Mouse (Mus musculus) limb, embryonic 14.5 days (tissue): ENCODE results near the gene Car11. TPM values are rescaled to one million over a fixed set of nuclear protein-coding genes. Genes with fewer than 3 reads are reported as not detected.

ENCODE experiments used
- ATAC-seq: fragments of 200-750 bp; cut with Nextera tagmentation; 2 replicates; pipeline ENCODE4 v1.8.0; 2017; ENCODE audit warnings: low read depth, moderate number of reproducible peaks, moderate TSS enrichment; ENCODE audit not compliant: low FRiP score
- DNase-seq: peaks from one replicate; pipeline ENCODE4 v3.0.0-alpha.2; 2015; ENCODE audit warnings: low spot score
- H3K27ac ChIP-seq: fragments of 300-500 bp; sonication (generic); replicated peaks from 2 replicates; pipeline ENCODE4 v1.5.1; 2014; ENCODE audit warnings: low read depth, mild to moderate bottlenecking, low read length, moderate library complexity, mixed read lengths
- H3K27me3 ChIP-seq: fragments of 300-500 bp; sonication (generic); 2 replicates; pipeline ENCODE4 v1.6.1; 2014; ENCODE audit warnings: low read length, mixed read lengths; ENCODE audit not compliant: control insufficient read depth, insufficient read depth
- H3K36me3 ChIP-seq: fragments of 300-500 bp; sonication (generic); 2 replicates; pipeline ENCODE4 v1.6.1; 2014; ENCODE audit warnings: mild to moderate bottlenecking, low read length, moderate library complexity, mixed read lengths; ENCODE audit not compliant: control insufficient read depth, insufficient read depth
- H3K4me1 ChIP-seq: fragments of 300-500 bp; sonication (generic); 2 replicates; pipeline ENCODE4 v1.6.1; 2014; ENCODE audit warnings: antibody characterized with exemption, low read length, mixed read lengths; ENCODE audit not compliant: control insufficient read depth, insufficient read depth
- H3K4me2 ChIP-seq: fragments of 300-500 bp; sonication (generic); replicated peaks from 2 replicates; pipeline ENCODE4 v1.6.1; 2014; ENCODE audit warnings: low read depth, mild to moderate bottlenecking, low read length, moderate library complexity; ENCODE audit not compliant: severe bottlenecking
- H3K4me3 ChIP-seq: fragments of 300-500 bp; sonication (generic); replicated peaks from 2 replicates; pipeline ENCODE4 v1.5.1; 2014; ENCODE audit warnings: low read length
- H3K9ac ChIP-seq: fragments of 300-500 bp; sonication (generic); 2 replicates; pipeline ENCODE4 v1.6.1; 2014; ENCODE audit warnings: mild to moderate bottlenecking, low read depth, low read length, moderate library complexity; ENCODE audit not compliant: severe bottlenecking
- H3K9me3 ChIP-seq: fragments of 300-500 bp; sonication (generic); 2 replicates; pipeline ENCODE4 v1.6.1; 2016; ENCODE audit warnings: low read length; ENCODE audit not compliant: control insufficient read depth
- POLR2A ChIP-seq: fragments of 200-500 bp; IDR thresholded peaks from 2 replicates; pipeline ENCODE4 v1.8.0; 2012; ENCODE audit warnings: inconsistent platforms, mild to moderate bottlenecking, moderate library complexity, borderline replicate concordance; ENCODE audit not compliant: insufficient read depth, insufficient read length; ENCODE audit errors: extremely low read depth
- WGBS: fragments of 180-500 bp; shearing (Covaris S2); extraction: QIAGEN DNeasy Blood & Tissue Kit; methylation state at CpG from one replicate; pipeline ENCODE4 v1.1.7; 2014; 5-methylcytosine and 5-hydroxymethylcytosine counted together
- polyA plus RNA-seq, 2 experiments: library from polyadenylated mRNA; depleted of rRNA in 1 of 2; stranded (reverse) in 1 of 2; unstranded in 1 of 2; fragments of >200 nt; fragmentation: Nextera tagmentation in 1 of 2; extraction: Ambion mirVana in 1 of 2; gene quantifications; 2 replicates each; pipeline versions ENCODE4 v1.2.1 to v1.2.3; 2012 to 2014

Gene Car11
- polyA plus RNA-seq, 2 experiments = 9.5 to 34.1 TPM

DNA sequence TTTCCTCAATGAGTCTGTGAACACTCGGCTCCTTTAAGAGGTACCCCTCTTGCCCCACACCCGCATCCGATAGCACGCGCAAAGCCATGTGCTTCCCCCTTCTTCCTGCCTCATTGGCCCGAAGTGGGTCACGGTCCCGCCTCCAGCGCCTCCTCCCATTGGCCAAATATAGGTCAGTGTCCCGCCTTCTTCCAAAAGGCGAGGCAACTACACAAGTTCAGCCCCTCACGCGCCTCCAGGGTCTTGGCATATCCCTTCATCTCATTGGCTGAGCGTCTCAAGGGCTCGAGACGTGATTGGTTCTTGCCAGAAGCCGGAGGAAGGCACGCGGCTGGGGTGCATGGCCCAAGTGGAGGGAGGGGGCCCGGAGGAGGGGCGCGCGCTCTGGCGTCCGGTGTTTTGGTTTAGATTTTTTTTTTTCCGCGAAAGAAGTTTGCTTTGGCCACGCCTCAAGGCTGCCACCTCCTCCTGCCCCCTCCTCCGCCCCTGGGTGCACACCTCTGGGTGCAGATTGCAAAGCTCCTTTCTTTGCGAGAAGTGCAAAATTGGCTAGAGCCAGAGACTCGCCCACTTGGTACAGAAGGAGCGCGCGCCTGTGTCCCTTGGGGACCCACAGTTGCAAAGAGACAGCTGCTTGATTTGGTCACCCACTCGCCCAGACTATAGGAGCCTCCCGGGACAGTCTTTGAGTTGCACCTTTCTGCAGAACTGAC, 5.2 kb downstream of the Car11 start, which contains the start of gene Dbp:
Gene Dbp (plus strand): TSS at position 359 of the 713 bp plus-strand sequence.
- Histone ChIP-seq H3K36me3 (peaks cover 9% of the 10 kb centered on the region), H3K4me2 (peak within 1 kb of the TSS; percentile 88), H3K4me3 (peak within 1 kb of the TSS; percentile 63), H3K9me3 (no peaks in the 10 kb centered on the region), H3K4me1 (peaks cover 42% of the 10 kb centered on the region), H3K27me3 (peaks cover 8% of the 10 kb centered on the region; the same call in 1 of the 2 replicates), H3K27ac (peak within 1 kb of the TSS; percentile 79), H3K9ac (peak within 1 kb of the TSS; percentile 49)
- WGBS = under 1% methylated on average over 35 of the region's 36 CpGs
- DNase-seq (peak; percentile 99), ATAC-seq (peak; percentile 91)
- TF ChIP-seq POLR2A = no peak

DNA sequence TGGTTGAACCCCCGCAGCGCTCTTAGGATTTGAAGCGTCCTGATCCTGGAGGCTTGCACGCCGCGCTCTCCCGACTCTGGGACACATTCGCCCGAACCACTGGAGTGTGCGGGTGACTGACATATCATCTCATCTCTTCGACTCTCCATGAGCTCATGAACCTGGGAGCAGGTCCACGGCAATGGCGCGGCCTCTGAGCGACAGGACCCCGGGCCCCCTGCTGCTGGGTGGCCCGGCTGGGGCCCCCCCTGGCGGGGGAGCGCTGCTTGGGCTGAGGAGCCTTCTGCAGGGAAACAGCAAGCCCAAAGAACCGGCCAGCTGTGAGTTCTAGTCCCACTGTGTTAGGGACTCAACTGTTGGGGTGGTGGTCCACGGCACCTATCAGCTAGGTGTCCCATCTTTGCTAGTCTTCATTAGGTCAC, 5.8 kb downstream of the Car11 start:
- WGBS = 2% methylated on average over 21 of the region's 21 CpGs
- TF ChIP-seq POLR2A = no peak
- no peak for ATAC-seq

DNA sequence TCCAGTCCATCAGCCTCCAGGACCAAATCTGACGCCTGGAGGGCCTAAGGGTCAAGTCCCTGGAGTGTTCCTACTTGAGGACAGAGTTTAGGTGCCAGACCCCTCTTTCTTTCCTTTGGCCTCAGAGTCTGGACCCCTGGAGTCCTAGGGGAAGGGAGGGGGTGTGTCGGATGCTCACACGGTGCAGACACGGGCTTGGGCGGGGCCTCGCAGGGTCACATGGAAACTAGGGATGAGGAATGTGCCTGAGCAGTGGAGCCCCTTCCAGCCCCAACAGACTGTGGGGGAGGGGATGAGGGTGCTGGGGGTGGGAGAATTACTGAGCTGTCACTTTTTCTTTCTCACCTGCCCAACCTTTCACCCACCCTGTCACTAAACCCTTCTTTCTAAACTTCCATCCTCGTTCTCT, 6.2 kb downstream of the Car11 start:
- no peak for TF ChIP-seq POLR2A
- peak overlapping the region; percentile 63 for H3K4me3 ChIP-seq
- peak overlapping the region; percentile 79; the same call in 1 of the 2 replicates for H3K27ac ChIP-seq
- H3K9me3 ChIP-seq = no peaks in the 10 kb centered on the region
- H3K4me1 ChIP-seq = peaks cover 35% of the 10 kb centered on the region
- DNase-seq (peak; percentile 52), ATAC-seq (no peak)
- 1% methylated on average over 7 of the region's 7 CpGs for WGBS
- H3K4me2 ChIP-seq = peak overlapping the region; percentile 88
- no peaks in the 10 kb centered on the region for H3K27me3 ChIP-seq
- peaks cover 18% of the 10 kb centered on the region for H3K36me3 ChIP-seq
- peak overlapping the region; percentile 44; the same call in 1 of the 2 replicates for H3K9ac ChIP-seq

More for the DNA sequence above, 5.8 kb downstream of the Car11 start:
- peak overlapping the region; percentile 44; the same call in 1 of the 2 replicates for H3K9ac ChIP-seq
- peak overlapping the region; percentile 63 for H3K4me3 ChIP-seq
- H3K9me3 ChIP-seq = no peaks in the 10 kb centered on the region
- peak overlapping the region; percentile 79 for H3K27ac ChIP-seq
- H3K4me1 ChIP-seq = peaks cover 37% of the 10 kb centered on the region
- DNase-seq = peak; percentile 20
- 0 out of 2 replicates have a peak, but pooled peaks cover 2% of the 10 kb centered on the region for H3K27me3 ChIP-seq
- peak overlapping the region; percentile 88 for H3K4me2 ChIP-seq
- peaks cover 14% of the 10 kb centered on the region for H3K36me3 ChIP-seq

DNA sequence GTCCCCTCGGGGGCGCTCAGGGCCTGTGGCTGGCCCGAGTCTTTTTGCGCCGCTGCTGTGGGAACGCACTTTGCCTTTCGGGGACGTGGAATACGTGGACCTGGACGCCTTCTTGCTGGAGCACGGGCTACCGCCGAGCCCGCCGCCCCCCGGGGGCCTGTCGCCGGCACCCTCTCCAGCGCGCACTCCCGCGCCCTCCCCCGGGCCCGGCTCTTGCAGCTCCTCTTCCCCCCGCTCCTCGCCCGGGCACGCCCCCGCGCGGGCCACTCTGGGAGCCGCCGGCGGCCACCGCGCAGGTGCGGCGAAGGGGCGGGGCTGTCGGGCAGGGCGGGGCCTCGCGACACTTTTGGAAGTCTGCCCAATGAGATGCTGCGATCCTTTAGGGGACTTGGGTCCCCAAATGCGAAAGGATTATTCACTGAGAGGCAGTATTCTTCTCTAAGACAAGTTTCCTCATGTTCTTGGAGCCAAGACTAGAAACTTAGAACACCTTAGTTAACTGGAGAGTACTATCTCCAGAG, 7.1 kb downstream of the Car11 start:
- ATAC-seq = no peak
- peaks cover 29% of the 10 kb centered on the region for H3K4me1 ChIP-seq

DNA sequence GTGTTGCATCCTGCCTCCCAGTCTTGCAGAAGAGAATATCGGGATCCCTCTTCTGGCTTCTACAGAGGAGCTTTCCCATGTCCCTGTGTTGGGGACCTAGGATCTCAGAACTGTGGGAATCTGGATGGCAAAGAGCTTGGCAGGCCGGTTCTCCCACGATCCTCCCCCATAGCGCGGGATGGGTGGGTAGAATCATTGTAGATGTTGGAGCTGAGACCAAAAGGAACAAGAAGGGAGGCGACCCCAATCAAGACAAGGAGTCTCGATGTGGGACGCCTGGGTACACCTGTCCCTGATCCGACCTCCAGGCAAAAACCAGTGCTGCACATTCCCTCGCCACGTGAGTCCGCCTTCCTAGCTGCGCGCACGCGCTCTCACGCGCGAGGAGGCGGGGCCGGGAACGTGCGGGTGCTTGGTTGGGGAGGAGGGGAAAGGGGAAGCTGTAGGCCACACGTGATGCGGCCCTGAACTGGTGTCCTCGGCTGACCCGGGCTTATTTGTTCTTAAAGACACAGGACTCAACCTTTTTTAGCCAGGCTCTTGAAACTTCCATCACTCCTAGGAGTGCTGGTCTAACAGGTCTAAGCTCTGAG, 7.8 kb downstream of the Car11 start:
- ATAC-seq (peak; percentile 25), DNase-seq (peak; percentile 84)
- no peak for TF ChIP-seq POLR2A
- H3K4me2 ChIP-seq = peak overlapping the region; percentile 88
- H3K36me3 ChIP-seq = peaks cover 34% of the 10 kb centered on the region
- WGBS = 0% methylated on average over 27 of the region's 27 CpGs
- no peaks in the 10 kb centered on the region for H3K9me3 ChIP-seq
- H3K9ac ChIP-seq = no peak overlapping the region
- peak overlapping the region; percentile 63 for H3K4me3 ChIP-seq
- H3K27me3 ChIP-seq = no peaks in the 10 kb centered on the region
- H3K4me1 ChIP-seq = peaks cover 29% of the 10 kb centered on the region
- peak overlapping the region; percentile 74 for H3K27ac ChIP-seq

More for the DNA sequence above, 7.1 kb downstream of the Car11 start:
- 0% methylated on average over 31 of the region's 45 CpGs for WGBS
- Histone ChIP-seq H3K9me3 (no peaks in the 10 kb centered on the region), H3K4me2 (peak overlapping the region; percentile 88), H3K36me3 (peaks cover 27% of the 10 kb centered on the region), H3K4me3 (peak overlapping the region; percentile 63), H3K27ac (peak overlapping the region; percentile 74), H3K9ac (peak overlapping the region; percentile 60), H3K27me3 (no peaks in the 10 kb centered on the region)
- DNase-seq = peak; percentile 58
- TF ChIP-seq POLR2A = no peak
